Mouse (Mus musculus) stomach, postnatal 0 days (tissue): ENCODE measurements at regions not wholly inside any gene's neighbourhood (a gene's known extent, or its start where the extent isn't known, plus 50 kb on each side); places are given as distances from the start of the nearest gene placed in this dataset.

Experiments used
- CTCF ChIP-seq: IDR thresholded peaks from 2 replicates; pipeline ENCODE4 v1.5.1; 2016; ENCODE audit warnings: antibody characterized with exemption, low read depth, mild to moderate bottlenecking, moderate library complexity
- EP300 ChIP-seq: optimal IDR thresholded peaks from 2 replicates; pipeline ENCODE3; 2016; ENCODE audit warnings: antibody characterized with exemption

GRCm38 (mm10) chr7:136213962-136214308, 497.8 kb upstream of the Mki67 start:
- TF ChIP-seq CTCF (no peak), EP300 (no peak)
